Mouse (Mus musculus) limb, embryonic 15.5 days (tissue): ENCODE results near the gene Nbeal2. TPM values are rescaled to one million over a fixed set of nuclear protein-coding genes. Genes with fewer than 3 reads are reported as not detected.
"Not testable (repeated sequence)": the region's sequence is repeated elsewhere in the genome, so short reads cannot be mapped to it uniquely, and the experiment has no call there.

Source experiments
- ATAC-seq: fragments of 200-750 bp; cut with Nextera tagmentation; 2 replicates; pipeline ENCODE4 v1.8.0; 2017; ENCODE audit warnings: low read depth, moderate TSS enrichment; ENCODE audit not compliant: insufficient number of reproducible peaks, low FRiP score, low TSS enrichment
- H3K27ac ChIP-seq: fragments of 300-500 bp; sonication (generic); 2 replicates; pipeline ENCODE4 v1.5.1; 2015; ENCODE audit warnings: moderate library complexity, mild to moderate bottlenecking, inconsistent platforms
- H3K27me3 ChIP-seq: fragments of 300-500 bp; sonication (generic); 2 replicates; pipeline ENCODE4 v1.6.1; 2015; ENCODE audit warnings: inconsistent platforms
- H3K36me3 ChIP-seq: fragments of 300-500 bp; sonication (generic); 2 replicates; pipeline ENCODE4 v1.6.1; 2015; ENCODE audit warnings: inconsistent platforms
- H3K4me1 ChIP-seq: fragments of 300-500 bp; sonication (generic); 2 replicates; pipeline ENCODE4 v1.6.1; 2015; ENCODE audit warnings: inconsistent platforms
- H3K4me2 ChIP-seq: fragments of 300-500 bp; sonication (generic); 2 replicates; pipeline ENCODE4 v1.6.1; 2015; ENCODE audit warnings: mild to moderate bottlenecking, inconsistent platforms
- H3K4me3 ChIP-seq: fragments of 300-500 bp; sonication (generic); 2 replicates; pipeline ENCODE4 v1.5.1; 2015; ENCODE audit warnings: mild to moderate bottlenecking, inconsistent platforms
- H3K9ac ChIP-seq: fragments of 300-500 bp; sonication (generic); 2 replicates; pipeline ENCODE4 v1.6.1; 2015; ENCODE audit warnings: inconsistent platforms
- H3K9me3 ChIP-seq: fragments of 300-500 bp; sonication (generic); 2 replicates; pipeline ENCODE4 v1.6.1; 2016; ENCODE audit warnings: inconsistent platforms
- WGBS: fragments of 180-500 bp; shearing (Covaris S2); methylation state at CpG from one replicate; pipeline ENCODE4 v1.1.7; 2015; 5-methylcytosine and 5-hydroxymethylcytosine counted together
- polyA plus RNA-seq: library from polyadenylated mRNA; unstranded; fragments of >200 nt; fragmentation: Nextera tagmentation; extraction: Ambion mirVana; gene quantifications from 2 replicates; pipeline ENCODE4 v1.2.1, GENCODE M21; 2015

Gene Nbeal2
- polyA plus RNA-seq, 1 experiment from 2014 or later, result 5.7 TPM

GRCm38 (mm10) chr9:110685591-110685990 is 31.6 kb upstream of the Nbeal2 start:
- Histone ChIP-seq H3K9ac (no peak overlapping the region), H3K4me1 (peaks cover 31% of the 10 kb centered on the region), H3K36me3 (no peaks in the 10 kb centered on the region), H3K4me3 (no peak overlapping the region), H3K27me3 (no peaks in the 10 kb centered on the region), H3K4me2 (no peak overlapping the region), H3K9me3 (no peaks in the 10 kb centered on the region), H3K27ac (peak overlapping the region; percentile 28)
- 87% methylated on average over 5 of the region's 5 CpGs for WGBS
- no peak for ATAC-seq

- Histone ChIP-seq H3K36me3 (no peaks in the 10 kb centered on the region; the same call in 1 of the 2 replicates), H3K4me2 (no peak overlapping the region), H3K27me3 (no peaks in the 10 kb centered on the region), H3K9ac (no peak overlapping the region), H3K4me3 (no peak overlapping the region), H3K9me3 (no peaks in the 10 kb centered on the region), H3K27ac (peak overlapping the region; percentile 28), H3K4me1 (peaks cover 31% of the 10 kb centered on the region)
- no peak for ATAC-seq
- WGBS, result 75% methylated on average over 8 of the region's 8 CpGs
Measured at GRCm38 (mm10) chr9:110685187-110685586, 31.2 kb upstream of the Nbeal2 start.

- WGBS, result 69% methylated on average over 6 of the region's 6 CpGs
- Histone ChIP-seq H3K4me2 (no peak overlapping the region), H3K9me3 (no peaks in the 10 kb centered on the region), H3K4me3 (no peak overlapping the region), H3K9ac (no peak overlapping the region), H3K27ac (peak overlapping the region; percentile 62), H3K36me3 (no peaks in the 10 kb centered on the region; the same call in 1 of the 2 replicates), H3K4me1 (peaks cover 31% of the 10 kb centered on the region), H3K27me3 (no peaks in the 10 kb centered on the region)
- no peak for ATAC-seq
Measured at GRCm38 (mm10) chr9:110684100-110684831, 30.3 kb upstream of the Nbeal2 start.

- WGBS, result 47% methylated on average over 4 of the region's 4 CpGs
- no peak overlapping the region for H3K4me3 ChIP-seq
- H3K27me3 ChIP-seq, result no peaks in the 10 kb centered on the region
- peak overlapping the region; percentile 62 for H3K27ac ChIP-seq
- H3K4me2 ChIP-seq, result no peak overlapping the region
- H3K9me3 ChIP-seq, result no peaks in the 10 kb centered on the region
- no peak for ATAC-seq
- H3K36me3 ChIP-seq, result no peaks in the 10 kb centered on the region; the same call in 1 of the 2 replicates
- no peak overlapping the region for H3K9ac ChIP-seq
- peaks cover 31% of the 10 kb centered on the region for H3K4me1 ChIP-seq
Measured at GRCm38 (mm10) chr9:110683574-110684099, 29.7 kb upstream of the Nbeal2 start.

GRCm38 (mm10) chr9:110682697-110683096 is 28.7 kb upstream of the Nbeal2 start:
- not testable (repeated sequence) for H3K9ac ChIP-seq, H3K36me3 ChIP-seq, H3K4me2 ChIP-seq, ATAC-seq, H3K27me3 ChIP-seq, H3K27ac ChIP-seq, H3K4me3 ChIP-seq, H3K9me3 ChIP-seq
- H3K4me1 ChIP-seq, result peaks cover 31% of the 10 kb centered on the region
- WGBS, result 86% methylated on average over 3 of the region's 3 CpGs

- WGBS, result 44% methylated on average over 5 of the region's 5 CpGs
- H3K27ac ChIP-seq, result no peak overlapping the region
Measured at GRCm38 (mm10) chr9:110682255-110682654, 28.3 kb upstream of the Nbeal2 start.

GRCm38 (mm10) chr9:110681817-110682216 is 27.9 kb upstream of the Nbeal2 start:
- no peaks in the 10 kb centered on the region; the same call in 1 of the 2 replicates for H3K36me3 ChIP-seq
- WGBS, result 67% methylated on average over 9 of the region's 9 CpGs
- H3K9me3 ChIP-seq, result no peaks in the 10 kb centered on the region
- H3K27me3 ChIP-seq, result no peaks in the 10 kb centered on the region
- H3K4me1 ChIP-seq, result peaks cover 31% of the 10 kb centered on the region
- no peak overlapping the region for H3K27ac ChIP-seq
- H3K4me3 ChIP-seq, result no peak overlapping the region
- no peak overlapping the region for H3K4me2 ChIP-seq
- ATAC-seq, result no peak
- no peak overlapping the region for H3K9ac ChIP-seq

More at GRCm38 (mm10) chr9:110682255-110682654, 28.3 kb upstream of the Nbeal2 start:
- Histone ChIP-seq H3K9ac (no peak overlapping the region), H3K4me2 (no peak overlapping the region), H3K4me3 (no peak overlapping the region), H3K27me3 (no peaks in the 10 kb centered on the region), H3K36me3 (no peaks in the 10 kb centered on the region; the same call in 1 of the 2 replicates), H3K4me1 (peaks cover 31% of the 10 kb centered on the region), H3K9me3 (no peaks in the 10 kb centered on the region)
- ATAC-seq, result no peak

- Histone ChIP-seq H3K4me2 (no peak overlapping the region), H3K9me3 (no peaks in the 10 kb centered on the region), H3K4me1 (peaks cover 28% of the 10 kb centered on the region), H3K27ac (no peak overlapping the region), H3K27me3 (no peaks in the 10 kb centered on the region), H3K4me3 (no peak overlapping the region), H3K9ac (no peak overlapping the region), H3K36me3 (no peaks in the 10 kb centered on the region; the same call in 1 of the 2 replicates)
- WGBS, result 70% methylated on average over 7 of the region's 7 CpGs
- no peak for ATAC-seq
Measured at GRCm38 (mm10) chr9:110680736-110681507, 27.0 kb upstream of the Nbeal2 start.

GRCm38 (mm10) chr9:110678886-110679285 is 24.9 kb upstream of the Nbeal2 start:
- Histone ChIP-seq H3K27ac (no peak overlapping the region), H3K4me1 (peaks cover 12% of the 10 kb centered on the region), H3K36me3 (no peaks in the 10 kb centered on the region; the same call in 1 of the 2 replicates), H3K4me3 (no peak overlapping the region), H3K27me3 (no peaks in the 10 kb centered on the region), H3K9ac (no peak overlapping the region), H3K4me2 (no peak overlapping the region), H3K9me3 (no peaks in the 10 kb centered on the region)
- no peak for ATAC-seq
- WGBS, result 73% methylated on average over 5 of the region's 5 CpGs

- no peaks in the 10 kb centered on the region for H3K4me1 ChIP-seq
- H3K27me3 ChIP-seq, result no peaks in the 10 kb centered on the region
- H3K9me3 ChIP-seq, result no peaks in the 10 kb centered on the region
- whole genome bisulfite sequencing, result 78% methylated on average over 8 of the region's 8 CpGs
- no peak for ATAC-seq
- H3K4me2 ChIP-seq, result no peak overlapping the region
- no peak overlapping the region for H3K4me3 ChIP-seq
- H3K27ac ChIP-seq, result no peak overlapping the region
- no peak overlapping the region for H3K9ac ChIP-seq
- H3K36me3 ChIP-seq, result no peaks in the 10 kb centered on the region; the same call in 1 of the 2 replicates
Measured at GRCm38 (mm10) chr9:110676492-110676911, 22.5 kb upstream of the Nbeal2 start.

- H3K4me2 ChIP-seq, result no peak overlapping the region
- no peak overlapping the region for H3K9ac ChIP-seq
- no peak overlapping the region for H3K4me3 ChIP-seq
- no peaks in the 10 kb centered on the region; the same call in 1 of the 2 replicates for H3K4me1 ChIP-seq
- 69% methylated on average over 10 of the region's 10 CpGs for WGBS
- no peaks in the 10 kb centered on the region for H3K27me3 ChIP-seq
- no peak for ATAC-seq
- H3K27ac ChIP-seq, result peak overlapping the region; percentile 55; the same call in 1 of the 2 replicates
- H3K36me3 ChIP-seq, result no peaks in the 10 kb centered on the region
- no peaks in the 10 kb centered on the region for H3K9me3 ChIP-seq
Measured at GRCm38 (mm10) chr9:110673107-110673752, 19.3 kb upstream of the Nbeal2 start.
